Mouse (Mus musculus) left cerebral cortex, adult 2 months (tissue): ENCODE data around the gene Ston2. TPM values are rescaled to one million over a fixed set of nuclear protein-coding genes. Genes with fewer than 3 reads are reported as not detected.
"Not testable (repeated sequence)": the region's sequence is repeated elsewhere in the genome, so short reads cannot be mapped to it uniquely, and the experiment has no call there.

Source experiments
- DNase-seq, 2 experiments: peaks; one replicate each; pipeline ENCODE4 v3.0.0; 2021 to 2022; ENCODE audit warnings: low spot score in 2 of 2, mixed read lengths in 1 of 2; ENCODE audit errors: extremely low spot score in 1 of 2
- H3K27ac ChIP-seq: fragments of 200-600 bp; 2 replicates; pipeline ENCODE4 v1.8.1; 2022
- H3K4me3 ChIP-seq: fragments of 200-600 bp; 2 replicates; pipeline ENCODE4 v1.8.1; 2022
- CTCF ChIP-seq: fragments of 200-600 bp; IDR thresholded peaks from 2 replicates; pipeline ENCODE4 v1.8.1; 2022; ENCODE audit warnings: antibody characterized with exemption, mild to moderate bottlenecking, moderate library complexity
- intact Hi-C: fragments of 180-260 bp; cut with DNase I; formaldehyde crosslinking; loops from one replicate; pipeline ENCODE4 v1.15.1; 2025
- total RNA-seq, 2 experiments: library from RNA; stranded (reverse); gene quantifications; 2 replicates each; pipeline ENCODE4 v1.2.3; 2021

Ston2 gene
- total RNA-seq, 2 experiments from 2014 or later: 17.1 to 20.2 TPM

DNA sequence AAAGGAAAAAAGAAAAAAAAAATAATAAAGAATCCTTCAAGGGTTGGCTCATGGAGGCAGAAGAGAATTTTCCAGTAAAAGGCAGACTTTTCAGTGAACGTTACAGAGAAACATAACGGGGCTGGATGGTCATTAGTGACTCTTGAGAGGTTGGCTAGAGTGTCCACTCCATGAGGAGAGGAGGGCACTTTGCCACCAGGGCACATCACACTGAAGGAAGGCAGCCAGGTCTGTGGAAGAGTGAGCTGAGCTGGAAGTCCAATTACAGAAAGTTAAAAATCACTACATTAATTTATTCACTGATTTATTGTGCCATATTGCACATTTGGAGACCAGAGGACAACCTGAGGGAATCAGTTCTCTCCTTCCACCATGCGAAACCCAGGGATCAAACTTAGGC, 28.4 kb downstream of the Ston2 start:
- intact Hi-C loops: no loop called here
- Histone ChIP-seq H3K4me3 (no peak overlapping the region), H3K27ac (no peak overlapping the region)
- DNase-seq: no peak
- TF ChIP-seq CTCF: no peak

GRCm38 (mm10) chr12:91757854-91758562, 30.2 kb downstream of the Ston2 start:
- no peak for DNase-seq
- intact Hi-C loops: no loop called here
- no peak for TF ChIP-seq CTCF
- Histone ChIP-seq H3K4me3 (no peak overlapping the region), H3K27ac (no peak overlapping the region)

DNA sequence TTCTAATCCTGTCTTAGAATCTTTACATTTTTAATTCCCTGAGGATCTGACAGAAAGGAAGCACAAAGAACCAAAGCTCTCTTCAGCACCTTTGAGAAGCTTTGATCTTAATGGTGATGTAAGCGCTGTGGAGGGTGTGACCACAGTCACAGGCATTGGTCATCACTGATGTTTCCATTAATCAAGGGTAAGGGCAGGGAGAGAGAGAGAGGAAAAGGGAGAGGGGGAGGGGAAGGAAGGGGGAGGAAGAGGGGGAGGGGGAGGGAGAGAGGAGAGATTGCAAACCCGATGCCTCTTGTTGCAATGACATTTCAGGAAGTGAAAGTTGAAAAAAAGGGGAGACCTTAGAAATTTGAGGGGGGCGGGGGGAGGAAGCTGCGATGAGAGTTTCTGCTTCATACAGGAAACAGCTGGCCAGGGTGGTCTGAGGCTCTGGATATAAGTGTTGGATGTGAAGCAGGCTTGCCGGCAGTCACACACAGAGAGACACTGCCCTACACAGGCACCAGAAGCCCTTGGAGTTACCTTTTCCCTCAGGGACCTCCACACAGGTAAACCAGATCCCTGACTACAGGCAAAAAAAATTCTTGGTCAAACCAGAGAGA, 31.5 kb downstream of the Ston2 start:
- H3K4me3 ChIP-seq: no peak overlapping the region
- no peak for TF ChIP-seq CTCF
- no peak for DNase-seq
- H3K27ac ChIP-seq: no peak overlapping the region
- intact Hi-C loops: no loop called here

DNA sequence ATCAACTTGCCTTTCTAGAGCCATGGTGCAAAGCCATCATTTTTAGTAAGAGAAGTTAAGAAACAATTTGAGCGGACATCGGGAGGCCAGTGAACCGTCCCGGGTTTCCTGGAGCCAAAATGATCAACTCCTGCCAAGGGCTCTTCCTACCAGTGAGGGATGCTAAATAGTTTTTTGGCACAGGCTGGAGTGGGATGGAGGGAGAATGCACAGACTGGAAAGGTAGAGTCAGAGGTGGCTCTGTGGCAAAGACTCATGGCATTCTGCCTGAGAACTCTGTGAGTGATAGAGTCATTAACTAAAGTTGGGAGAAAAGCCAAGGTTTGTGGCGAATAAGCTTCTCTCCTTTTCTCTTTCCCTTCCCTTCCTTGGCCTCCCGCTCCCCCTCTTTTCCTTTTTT, 33.6 kb downstream of the Ston2 start:
- Histone ChIP-seq H3K27ac (no peak overlapping the region), H3K4me3 (no peak overlapping the region)
- TF ChIP-seq CTCF: no peak
- intact Hi-C loops: no loop called here
- no peak for DNase-seq

- intact Hi-C loops: no loop called here
- Histone ChIP-seq H3K4me3 (no peak overlapping the region), H3K27ac (no peak overlapping the region)
- no peak for DNase-seq
- no peak for TF ChIP-seq CTCF
These were observed 35.5 kb downstream of the Ston2 start for GRCm38 (mm10) chr12:91752711-91753110.

GRCm38 (mm10) chr12:91751893-91752597, 36.1 kb downstream of the Ston2 start:
- no peak overlapping the region for H3K4me3 ChIP-seq
- DNase-seq: no peak
- intact Hi-C loops: no loop called here
- TF ChIP-seq CTCF: no peak
- H3K27ac ChIP-seq: no peak overlapping the region

GRCm38 (mm10) chr12:91749543-91750184, 38.5 kb downstream of the Ston2 start:
- H3K4me3 ChIP-seq: no peak overlapping the region
- DNase-seq: no peak
- H3K27ac ChIP-seq: no peak overlapping the region
- no peak for TF ChIP-seq CTCF
- intact Hi-C loops: no loop called here

DNA sequence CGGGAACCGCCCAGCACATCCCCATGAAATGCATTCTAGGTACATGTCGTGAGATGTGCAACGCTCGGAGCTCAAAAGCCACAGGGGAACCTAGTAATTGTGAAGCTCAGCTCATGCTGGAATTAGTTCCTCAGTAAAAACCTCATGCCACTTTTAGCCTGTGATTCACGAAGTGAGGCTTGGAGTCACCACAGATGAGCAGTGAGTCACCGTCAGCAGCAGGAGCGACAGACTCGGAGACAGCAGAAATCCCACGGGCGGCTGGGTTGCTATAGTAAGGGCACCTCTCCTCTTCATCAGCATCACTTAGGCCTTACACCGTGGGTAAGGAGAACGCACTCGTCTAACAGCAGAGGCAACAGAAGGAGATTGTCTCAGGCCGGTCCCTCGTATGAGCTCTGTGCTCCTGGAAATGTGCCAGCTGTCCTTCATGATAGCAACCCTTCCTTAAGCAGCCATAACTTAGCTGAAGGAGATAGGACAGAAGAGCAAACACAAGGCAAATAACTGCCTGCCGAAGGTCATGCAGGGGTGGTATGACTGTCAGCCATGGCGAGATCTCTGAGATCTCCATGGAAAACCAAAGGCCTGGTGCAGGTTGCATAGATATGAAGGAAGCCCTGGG, 39.8 kb downstream of the Ston2 start:
- intact Hi-C loops: no loop called here
- no peak for TF ChIP-seq CTCF
- Histone ChIP-seq H3K27ac (peak overlapping the region; percentile 28; the same call in 1 of the 2 replicates), H3K4me3 (no peak overlapping the region)
- peak; percentile 69 to 70 for DNase-seq

- H3K27ac ChIP-seq, intact Hi-C loops, DNase-seq, H3K4me3 ChIP-seq: not testable (repeated sequence)
These were observed 41.3 kb downstream of the Ston2 start for GRCm38 (mm10) chr12:91746839-91747238.

GRCm38 (mm10) chr12:91745758-91746290, 42.4 kb downstream of the Ston2 start:
- TF ChIP-seq CTCF: no peak
- Histone ChIP-seq H3K27ac (no peak overlapping the region), H3K4me3 (no peak overlapping the region)
- DNase-seq: no peak
- intact Hi-C loops: no loop called here

DNA sequence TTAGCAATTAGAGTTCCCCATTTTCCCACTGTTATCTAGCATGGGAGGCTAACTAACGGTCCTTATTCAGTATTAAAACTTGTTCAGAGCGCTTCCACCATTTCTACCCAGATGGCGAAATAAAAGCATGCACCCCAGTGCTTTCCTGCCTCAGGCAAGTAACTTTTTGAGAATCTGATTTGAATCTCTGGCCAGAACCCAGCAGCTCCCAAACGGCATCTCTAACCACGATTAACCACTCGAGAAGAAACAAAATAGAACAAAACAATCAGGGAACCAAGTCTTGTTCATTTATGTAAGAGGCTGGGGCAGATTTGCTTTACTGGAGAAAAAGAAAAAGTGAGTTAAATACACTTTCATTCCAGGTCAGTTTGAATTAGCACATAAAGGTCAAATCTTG, 44.1 kb downstream of the Ston2 start:
- Histone ChIP-seq H3K4me3 (no peak overlapping the region), H3K27ac (no peak overlapping the region)
- intact Hi-C loops: no loop called here
- no peak for TF ChIP-seq CTCF
- DNase-seq: no peak
